Mouse (Mus musculus) cerebellum, postnatal 4 days (tissue): Measurements from ENCODE around the gene Bckdhb.
A peak's percentile ranks its signal among the peaks of the same experiment; 100 is the strongest.

Source experiments
- DNase-seq, 2 experiments: peaks; one replicate each; pipeline ENCODE4 v3.0.0; 2022; ENCODE audit warnings: low spot score in 2 of 2, mixed read lengths in 1 of 2

Bckdhb gene

GRCm38 (mm10) chr9:84107045-84107813 lies 182.3 kb downstream of the Bckdhb start:
- no peak for DNase-seq

GRCm38 (mm10) chr9:84108534-84108933 lies 183.6 kb downstream of the Bckdhb start:
- DNase-seq = no peak

- DNase-seq = peak in 1 of 2 experiments; percentile 26
Measured at GRCm38 (mm10) chr9:84109777-84110478, 185.0 kb downstream of the Bckdhb start.

DNA sequence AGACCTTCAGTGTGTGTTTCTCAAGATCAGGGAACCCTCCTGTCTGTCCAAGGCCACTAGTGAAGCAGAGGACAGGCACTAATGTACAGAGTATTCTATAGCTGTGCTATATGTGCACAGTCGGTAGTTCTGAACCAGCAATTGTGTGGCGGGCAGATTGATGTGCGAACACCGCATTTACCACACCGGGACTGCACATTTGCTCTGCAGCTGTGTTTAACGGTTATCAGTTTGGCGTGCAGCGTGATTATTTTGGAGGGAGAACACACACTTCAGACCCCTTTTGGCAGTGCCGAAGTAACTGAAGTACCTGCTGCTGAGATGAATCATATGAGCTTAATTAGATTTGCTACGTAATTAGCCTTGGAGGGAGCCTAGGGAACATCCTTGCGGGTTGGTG lies 185.7 kb downstream of the Bckdhb start:
- no peak for DNase-seq

DNA sequence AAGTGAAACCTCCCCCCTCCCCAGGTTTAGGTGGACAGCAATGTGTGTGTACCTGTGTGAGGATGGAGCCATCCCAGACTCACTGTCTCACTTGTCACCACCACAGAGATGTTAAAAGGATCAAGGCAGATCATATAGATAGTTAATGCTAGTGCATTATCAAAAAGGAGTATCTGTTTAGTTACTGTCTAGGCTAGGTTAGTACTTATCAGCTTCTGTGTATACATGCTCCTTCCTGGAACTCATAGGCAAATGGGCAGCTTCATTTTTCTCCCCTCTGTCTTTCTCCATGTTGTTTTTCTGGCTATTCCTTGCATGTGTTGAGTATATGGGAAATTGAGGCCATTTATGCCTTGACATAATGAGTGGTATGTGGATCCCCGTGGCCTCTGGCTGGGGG lies 187.4 kb downstream of the Bckdhb start:
- no peak for DNase-seq

GRCm38 (mm10) chr9:84112842-84113568 lies 188.1 kb downstream of the Bckdhb start:
- DNase-seq = no peak

DNA sequence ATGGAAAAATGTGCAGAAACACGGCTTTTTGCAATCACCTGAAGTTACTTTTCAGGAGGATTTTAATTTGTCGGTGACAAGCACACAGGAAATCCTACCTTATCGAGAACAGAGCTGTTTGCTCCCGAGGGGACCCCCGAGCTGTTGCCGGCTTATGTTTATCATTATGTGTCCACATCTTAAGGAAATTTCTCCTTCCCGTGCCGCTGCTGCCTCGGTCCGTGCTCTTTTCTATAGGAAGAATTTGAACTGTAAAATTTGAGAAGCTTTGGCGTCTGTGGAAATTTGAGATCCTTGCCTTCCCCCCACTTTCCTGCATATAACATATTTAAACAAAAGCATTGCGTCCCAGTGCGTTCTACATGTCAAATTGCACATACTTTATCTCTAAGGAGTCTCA lies 189.3 kb downstream of the Bckdhb start:
- no peak for DNase-seq

- DNase-seq = no peak
Measured at GRCm38 (mm10) chr9:84117337-84117736, 192.4 kb downstream of the Bckdhb start.

DNA sequence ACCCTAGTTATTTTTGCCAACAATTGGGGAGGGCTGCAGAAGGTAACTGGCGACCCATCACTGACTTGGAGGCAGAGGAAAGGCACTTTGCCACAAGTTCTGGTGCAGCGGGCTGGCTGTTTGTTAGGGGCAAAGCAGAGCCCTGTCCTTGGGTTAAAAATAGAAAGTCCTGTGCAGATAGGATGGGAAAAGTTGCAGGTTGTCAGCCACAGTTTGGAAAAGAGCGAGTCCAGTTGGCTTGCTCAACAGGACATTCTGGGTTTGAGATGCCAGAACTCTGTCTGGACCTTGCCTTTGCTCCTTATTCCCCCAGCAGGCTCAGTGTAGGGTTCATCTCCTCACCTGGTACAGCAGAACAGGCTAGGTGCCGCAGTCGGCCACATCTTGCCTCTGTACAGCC lies 200.1 kb downstream of the Bckdhb start:
- no peak for DNase-seq

DNA sequence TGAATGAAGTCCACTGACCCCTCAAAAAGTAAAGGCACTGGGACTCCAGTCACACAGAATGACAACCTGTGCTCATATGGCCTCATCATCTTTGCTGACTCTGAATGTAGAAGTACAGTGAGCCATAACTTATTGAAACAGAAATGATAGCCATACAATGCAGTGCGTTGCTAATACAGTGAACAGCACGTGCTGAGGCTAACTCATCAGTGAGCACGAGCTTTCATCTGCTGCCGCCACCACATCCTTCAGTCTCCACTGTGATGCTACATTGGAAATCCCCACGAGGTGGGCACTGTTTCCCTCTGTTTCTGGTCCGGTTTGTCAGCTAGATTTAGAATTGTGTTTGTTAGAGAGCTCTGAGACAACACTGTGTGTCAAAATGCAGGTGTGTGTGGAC lies 205.4 kb downstream of the Bckdhb start:
- no peak for DNase-seq

DNA sequence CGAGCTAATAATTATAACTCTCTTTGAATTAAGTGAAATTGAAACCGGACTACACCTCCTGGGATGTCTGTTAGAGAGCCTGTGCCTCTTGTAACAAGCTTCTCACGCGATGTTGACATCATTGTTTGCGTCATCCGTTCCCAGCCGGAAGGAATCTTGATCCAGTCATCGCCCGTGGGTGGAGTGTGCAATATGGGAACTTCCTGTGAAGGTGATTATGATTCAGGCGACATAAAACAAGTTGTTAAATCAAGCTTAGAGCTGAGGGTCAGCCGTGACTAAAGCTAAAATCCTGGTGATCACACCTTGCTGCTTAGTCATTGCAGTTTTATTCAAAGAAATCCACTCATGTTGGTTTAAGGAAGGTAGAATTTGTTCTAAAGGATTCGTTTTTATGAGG lies 210.1 kb downstream of the Bckdhb start:
- no peak for DNase-seq

GRCm38 (mm10) chr9:84137192-84137591 lies 212.2 kb downstream of the Bckdhb start:
- DNase-seq = no peak

- no peak for DNase-seq
Measured at GRCm38 (mm10) chr9:84148124-84148523, 223.2 kb downstream of the Bckdhb start.
